Mouse (Mus musculus) liver (tissue): ENCODE measurements around the gene Coro6.

Experiments used
- DNase-seq: peaks from one replicate; pipeline ENCODE4 v3.0.0-alpha.2; 2020; ENCODE audit warnings: mixed read lengths

Coro6 gene

DNA sequence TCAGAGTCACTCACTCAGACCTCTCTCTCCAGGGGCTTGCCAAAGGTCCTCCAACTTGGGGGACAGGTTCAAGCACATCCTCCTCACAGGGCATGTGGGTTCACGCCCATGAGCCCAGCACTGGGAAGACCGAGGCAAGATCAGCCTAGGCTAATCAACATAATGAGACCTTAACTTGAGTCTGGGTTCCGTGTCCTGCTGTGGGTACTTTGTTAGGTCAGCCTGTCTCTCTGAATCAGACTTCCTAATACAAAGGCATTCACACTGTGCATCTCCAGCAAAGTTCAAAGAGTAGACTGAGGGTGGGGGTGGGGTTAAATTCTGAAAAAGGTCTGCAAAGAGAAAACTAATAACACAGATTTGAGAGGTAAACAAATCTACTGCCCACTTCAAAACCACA is 2.9 kb downstream of the Coro6 start:
- DNase-seq = no peak

DNA sequence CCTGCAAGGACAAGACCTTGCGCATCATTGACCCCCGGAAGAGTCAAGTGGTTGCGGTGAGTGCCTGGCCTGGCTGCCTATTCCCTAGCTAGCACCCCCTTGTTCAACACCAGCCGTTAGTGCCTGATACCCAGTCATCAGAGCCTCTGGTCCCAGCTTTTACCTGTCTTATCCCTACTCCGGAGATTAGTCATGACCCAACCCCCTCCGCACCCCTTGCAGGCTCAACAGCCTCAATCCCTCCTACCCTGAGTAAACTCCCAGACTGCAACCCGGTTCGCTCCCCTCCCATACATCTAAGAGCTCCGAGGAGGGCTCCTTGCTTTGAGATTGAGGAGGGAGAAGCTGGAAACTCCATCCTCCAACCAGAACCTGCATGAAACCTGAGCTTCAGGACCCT is 4.3 kb downstream of the Coro6 start:
- no peak for DNase-seq

GRCm38 (mm10) chr11:77467157-77467556 is 4.9 kb downstream of the Coro6 start:
- peak; percentile 77 for DNase-seq

GRCm38 (mm10) chr11:77467784-77468183 is 5.6 kb downstream of the Coro6 start:
- DNase-seq = peak; percentile 78

- DNase-seq = no peak
Observed at GRCm38 (mm10) chr11:77468397-77468796, 6.2 kb downstream of the Coro6 start.

GRCm38 (mm10) chr11:77471407-77471806 is 9.2 kb downstream of the Coro6 start:
- DNase-seq = no peak

DNA sequence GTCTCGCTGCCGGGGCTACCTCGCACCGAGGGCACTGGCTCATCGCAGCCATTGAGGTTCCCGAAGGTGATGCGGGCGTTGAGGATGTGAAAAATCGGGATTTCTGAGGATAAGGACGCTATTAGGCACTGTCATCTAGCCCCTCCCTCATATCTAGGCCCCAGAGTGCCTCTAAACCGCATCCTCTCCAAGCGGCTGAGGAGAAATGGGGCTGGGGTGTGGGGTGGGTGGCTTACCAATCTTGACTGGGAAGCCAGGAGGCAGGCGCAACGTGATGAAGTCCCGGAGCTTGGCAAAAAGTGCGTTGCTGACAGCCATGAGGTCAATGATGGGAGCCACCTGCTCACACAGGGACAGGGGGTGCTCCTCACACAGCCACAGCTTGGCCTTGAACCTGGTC is 10.6 kb downstream of the Coro6 start:
- no peak for DNase-seq

DNA sequence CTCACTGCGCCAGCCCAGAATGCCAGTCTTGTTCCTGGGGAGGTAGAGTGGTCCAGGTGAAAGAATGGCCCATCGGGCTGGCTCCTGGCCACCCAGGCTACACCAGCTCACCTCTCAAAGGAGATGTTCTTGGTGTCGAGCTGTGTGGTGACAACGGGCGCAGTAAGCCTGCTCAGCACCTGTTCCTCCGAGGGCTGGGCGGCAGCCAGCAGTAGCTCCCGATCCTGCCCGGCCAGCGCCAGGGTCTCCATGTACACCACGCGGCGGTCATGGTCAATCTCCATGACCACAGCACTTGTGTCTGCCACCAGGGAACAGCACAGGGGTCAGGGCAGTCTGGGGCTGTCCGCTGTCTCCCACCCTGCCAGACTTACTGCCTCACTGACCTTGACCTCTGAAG is 14.0 kb downstream of the Coro6 start:
- no peak for DNase-seq

- no peak for DNase-seq
Observed at GRCm38 (mm10) chr11:77476895-77477294, 14.7 kb downstream of the Coro6 start.

DNA sequence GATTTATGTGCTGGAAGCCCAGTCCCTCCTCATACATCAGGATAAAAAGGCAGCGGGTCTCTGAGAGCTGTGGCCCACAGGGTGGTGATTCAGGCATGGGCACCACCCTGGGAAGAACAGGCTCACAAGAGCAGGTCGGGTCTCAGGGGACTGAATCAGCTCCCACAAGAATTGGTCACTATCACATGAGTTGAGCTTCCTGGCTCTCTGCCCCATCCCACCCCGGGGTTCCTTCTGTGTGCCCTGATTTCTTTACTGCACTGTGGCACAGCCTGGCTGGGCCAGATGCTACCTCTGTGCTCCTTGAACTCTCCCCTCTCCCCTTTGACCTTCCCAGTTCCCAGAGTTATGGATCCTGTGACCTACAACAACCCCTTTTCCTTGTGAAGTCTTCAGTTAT is 20.8 kb downstream of the Coro6 start:
- no peak for DNase-seq

- DNase-seq = no peak
Observed at GRCm38 (mm10) chr11:77483510-77484255, 21.5 kb downstream of the Coro6 start.

- DNase-seq = no peak
Observed at GRCm38 (mm10) chr11:77485229-77485628, 23.0 kb downstream of the Coro6 start.

GRCm38 (mm10) chr11:77486798-77487197 is 24.6 kb downstream of the Coro6 start:
- DNase-seq = no peak

- DNase-seq = no peak
Observed at GRCm38 (mm10) chr11:77488771-77489581, 26.8 kb downstream of the Coro6 start.

GRCm38 (mm10) chr11:77489591-77490235 is 27.5 kb downstream of the Coro6 start, which contains the start of gene Ankrd13b:
TSS of gene Ankrd13b (minus strand) at chr11:77489678.
- DNase-seq = peak; percentile 67

DNA sequence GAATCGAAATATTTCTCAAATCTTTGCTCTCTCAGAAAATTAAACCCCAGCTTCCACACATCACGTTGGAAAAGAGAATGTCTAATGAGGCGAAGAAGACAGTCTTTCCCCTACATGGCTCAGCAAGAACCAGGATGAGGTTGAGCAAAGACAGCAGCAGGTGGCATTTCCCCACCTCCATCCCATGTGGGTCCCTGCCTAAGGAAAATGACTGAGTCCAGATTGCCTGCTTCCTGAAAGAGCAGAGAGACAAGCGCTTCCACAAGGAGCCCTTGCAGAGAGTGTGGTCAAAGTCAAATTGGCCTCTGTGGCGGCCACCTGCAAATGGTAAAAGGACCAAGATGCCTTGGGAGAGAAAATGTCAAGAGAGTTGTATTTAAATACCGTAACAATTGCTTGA is 28.2 kb downstream of the Coro6 start:
- DNase-seq = no peak

- peak; percentile 91 for DNase-seq
Observed at GRCm38 (mm10) chr11:77491123-77491501, 28.9 kb downstream of the Coro6 start.

GRCm38 (mm10) chr11:77491502-77492291 is 29.5 kb downstream of the Coro6 start:
- peak; percentile 62 for DNase-seq

DNA sequence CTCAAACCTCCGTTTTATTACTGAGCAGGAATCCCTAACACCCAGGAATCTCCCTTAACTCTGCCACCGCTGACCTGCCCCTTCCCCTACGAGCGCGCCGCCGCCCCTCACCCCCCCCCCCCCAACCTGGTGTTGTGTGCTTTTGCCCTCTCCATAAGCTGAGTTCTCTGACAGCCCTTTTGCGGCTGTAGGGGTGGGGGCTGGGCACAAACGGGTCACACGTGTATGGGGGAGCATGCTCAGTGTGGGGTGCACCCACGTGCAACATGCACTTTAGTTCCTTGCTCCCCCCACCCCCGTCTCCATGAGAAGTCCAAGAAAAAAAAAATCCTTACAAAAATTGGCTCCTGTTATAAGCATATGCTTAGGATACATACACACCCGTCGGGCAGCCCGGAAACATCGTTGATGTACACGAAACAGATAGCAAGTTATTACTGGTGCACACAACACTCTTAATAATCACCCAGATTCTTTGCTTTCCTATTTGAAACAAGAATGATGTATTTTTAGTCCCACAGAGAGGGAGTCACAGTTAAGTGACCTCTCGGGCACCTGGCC is 30.2 kb downstream of the Coro6 start:
- peak; percentile 64 for DNase-seq

- peak; percentile 95 for DNase-seq
Observed at GRCm38 (mm10) chr11:77492911-77493332, 30.7 kb downstream of the Coro6 start.

DNA sequence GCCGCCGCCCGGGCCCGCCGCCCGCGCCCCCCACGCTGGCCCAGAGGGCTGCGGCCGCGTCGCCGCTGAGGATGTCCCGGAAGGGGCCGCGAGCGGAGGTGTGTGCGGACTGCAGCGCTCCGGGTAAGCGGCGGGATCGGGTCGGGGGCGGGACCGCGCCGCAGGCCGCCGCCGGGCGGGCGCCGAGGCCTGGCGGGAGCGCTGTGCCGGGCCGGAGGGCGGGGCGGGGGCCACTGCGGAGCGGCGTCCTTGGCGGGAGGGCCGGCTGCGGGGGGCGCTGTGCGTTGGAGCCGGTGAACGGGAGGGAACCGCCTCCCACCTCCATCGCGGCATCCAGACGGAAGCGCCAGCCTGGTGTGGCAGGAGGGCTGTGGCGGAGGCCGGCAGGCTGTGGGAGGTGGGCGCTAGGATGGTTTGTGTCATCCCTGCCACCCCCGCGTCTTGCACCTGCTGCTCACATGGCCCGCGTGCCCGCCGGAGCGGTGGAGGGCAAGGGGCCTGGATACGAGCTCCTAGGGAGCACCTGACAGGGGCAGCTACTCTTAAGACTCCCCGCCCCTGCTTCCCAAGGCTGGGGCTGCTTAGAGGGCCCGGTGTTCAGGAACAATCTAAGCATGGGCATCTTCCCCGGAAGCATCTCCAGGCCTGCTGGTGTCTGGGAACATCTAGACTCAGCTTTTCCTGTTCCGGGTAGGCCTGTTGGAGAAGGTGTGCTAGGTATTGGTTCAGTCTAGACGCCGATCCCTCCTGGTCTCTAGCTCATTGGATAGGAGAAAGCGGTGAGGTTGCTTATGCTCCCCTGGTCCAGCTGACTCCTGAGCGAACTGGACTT is 31.5 kb downstream of the Coro6 start, which contains the start of gene Git1:
TSS of gene Git1 (plus strand) at position 51 of the 832 bp plus-strand sequence.
- DNase-seq = peak; percentile 66
